ENCODE assay signal across 8 mouse cellular contexts in the genomic region with DNA sequence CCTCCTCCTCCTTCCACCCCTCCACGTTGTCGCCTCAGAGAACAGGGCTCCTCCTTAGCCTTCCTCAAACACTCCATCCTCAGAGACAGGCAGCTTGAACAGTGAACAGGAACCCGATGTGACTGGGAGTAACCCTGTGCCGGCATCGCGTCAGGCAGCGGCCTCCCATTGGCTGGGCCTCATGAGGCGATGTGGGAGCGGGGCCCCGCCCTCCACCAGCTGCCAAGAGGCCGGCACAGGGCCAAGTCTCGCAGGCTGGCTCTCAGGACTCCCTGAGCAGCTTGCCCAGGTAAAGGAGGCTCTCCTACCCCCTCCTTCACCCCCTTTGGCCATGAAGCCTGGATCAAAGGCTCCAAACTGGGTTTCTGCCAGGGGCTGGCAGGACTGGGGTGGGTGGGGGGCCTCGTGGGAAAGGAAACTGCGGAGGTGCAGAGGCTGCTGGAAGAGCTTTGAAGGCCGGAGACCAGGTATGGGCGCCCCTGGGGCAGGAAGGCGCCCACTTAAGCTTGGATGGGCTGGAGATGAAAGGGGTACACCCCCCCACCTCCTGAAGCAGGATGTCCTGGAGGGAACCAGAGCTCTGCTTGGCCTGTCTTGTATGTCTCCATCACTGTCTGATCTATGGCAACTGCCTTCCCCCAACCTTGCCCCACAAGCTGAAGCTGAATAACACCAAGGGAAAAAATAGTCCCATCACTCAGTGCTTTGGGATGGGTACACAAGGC. TPM values are rescaled to one million over a fixed set of nuclear protein-coding genes. Genes with fewer than 3 reads are reported as not detected.
A peak's percentile ranks its signal among the peaks of the same experiment; 100 is the strongest.
DNase-seq lines count a peak whose midpoint lies in the region; ATAC-seq and TF ChIP-seq lines count a peak whose summit lies in the region.

No protein-coding gene starts in this region.

- H3K9ac ChIP-seq in ES-E14 (ENCODE audit: insufficient read depth, low read depth, low read length, poor library complexity, severe bottlenecking) = no peak overlapping the region
- peak overlapping the region; percentile 55 for H3K9ac ChIP-seq in forebrain, embryonic 16.5 days (replicated peaks; ENCODE audit: low read depth, low read length)
- no peak overlapping the region for H3K9ac ChIP-seq in lung, embryonic 14.5 days

- H3K27me3 ChIP-seq in forebrain, embryonic 16.5 days (replicated peaks; ENCODE audit: control insufficient read depth, insufficient read depth, low read length) = no peaks in the 10 kb centered on the region
- H3K27me3 ChIP-seq in lung, embryonic 14.5 days (ENCODE audit: insufficient read depth, low read length) = peaks cover 28% of the 10 kb centered on the region

- in situ Hi-C loops in ES-E14 (cut with MboI; ENCODE audit: low sequenced_read_pairs in 2 of 2, unreplicated experiment in 2 of 2) = no loop called here

- WGBS in forebrain, embryonic 16.5 days = 4% methylated on average over 17 of the region's 17 CpGs
- 8% methylated on average over 17 of the region's 17 CpGs for WGBS in lung, embryonic 14.5 days

- no peak overlapping the region for H3K27ac ChIP-seq in ES-E14 (ENCODE audit: insufficient read depth, low read depth, low read length, poor library complexity, severe bottlenecking)
- peak overlapping the region; percentile 80 for H3K27ac ChIP-seq in forebrain, embryonic 16.5 days (ENCODE audit: low read length)
- no peak overlapping the region for H3K27ac ChIP-seq in lung, embryonic 14.5 days (ENCODE audit: low read depth)

- DNase-seq in ES-E14 (ENCODE audit: low read depth, low spot score) = peak; percentile 75
- DNase-seq in cerebellum, adult 18-20 months = peak; percentile 60 to 71
- DNase-seq in heart, postnatal 4 days = peak; percentile 90
- peak; percentile 88 to 90 for DNase-seq in layer of hippocampus, adult 8-10 months (ENCODE audit: low spot score in 2 of 2)
- DNase-seq in lung, embryonic 14.5 days = peak; percentile 93
- peak; percentile 87 for DNase-seq in testis, postnatal 14 days (ENCODE audit: low spot score)

- H3K4me1 ChIP-seq in ES-E14 (ENCODE audit: control insufficient read depth in 2 of 2, insufficient read depth in 2 of 2, low read length in 2 of 2, poor library complexity in 1 of 2) = peaks cover 0 to 10% of the 10 kb centered on the region in 2 experiments; a peak in 3 of 4 replicates
- H3K4me1 ChIP-seq in forebrain, embryonic 16.5 days (replicated peaks; ENCODE audit: control insufficient read depth, insufficient read depth, low read length) = peaks cover 33% of the 10 kb centered on the region
- peaks cover 14% of the 10 kb centered on the region for H3K4me1 ChIP-seq in lung, embryonic 14.5 days (ENCODE audit: insufficient read depth)

- H3K36me3 ChIP-seq in ES-E14 (ENCODE audit: control insufficient read depth, insufficient read depth, low read length, poor library complexity, severe bottlenecking) = no peaks in the 10 kb centered on the region
- no peaks in the 10 kb centered on the region for H3K36me3 ChIP-seq in forebrain, embryonic 16.5 days (ENCODE audit: control insufficient read depth, insufficient read depth)
- no peaks in the 10 kb centered on the region for H3K36me3 ChIP-seq in lung, embryonic 14.5 days (ENCODE audit: insufficient read depth)

- peak; percentile 95 for ATAC-seq in forebrain, embryonic 16.5 days
- ATAC-seq in lung, embryonic 14.5 days (ENCODE audit: insufficient read depth) = peak; percentile 96
- peak; percentile 84 for ATAC-seq in neutrophil, adult 5-6 weeks (ENCODE audit: extremely low read depth, insufficient number of reproducible peaks, low FRiP score, poor library complexity, severe bottlenecking)

- no peaks in the 10 kb centered on the region for H3K9me3 ChIP-seq in ES-E14 (ENCODE audit: control insufficient read depth, insufficient read depth, low read depth, low read length)
- H3K9me3 ChIP-seq in forebrain, embryonic 16.5 days (ENCODE audit: control insufficient read depth, low read length) = no peaks in the 10 kb centered on the region
- H3K9me3 ChIP-seq in lung, embryonic 14.5 days (ENCODE audit: low read depth, low read length) = no peaks in the 10 kb centered on the region

- H3K4me3 ChIP-seq in ES-E14 (ENCODE audit: insufficient read depth in 1 of 2, low read depth in 1 of 2, low read length in 2 of 2, poor library complexity in 1 of 2, severe bottlenecking in 1 of 2) = peak overlapping the region in 1 of 2 experiments; percentile 7; a peak in 1 of 4 replicates
- peak overlapping the region; percentile 28 for H3K4me3 ChIP-seq in forebrain, embryonic 16.5 days (replicated peaks; ENCODE audit: low read length)
- no peak overlapping the region for H3K4me3 ChIP-seq in lung, embryonic 14.5 days (ENCODE audit: low read depth, low read length)

- no peak for TF ChIP-seq CTCF in lung, embryonic 14.5 days (IDR thresholded peaks at IDR 0.05; ENCODE audit: low read depth)

- peak overlapping the region; percentile 44 for H3K4me2 ChIP-seq in forebrain, embryonic 16.5 days (ENCODE audit: low read length)
- peak overlapping the region; percentile 50 for H3K4me2 ChIP-seq in lung, embryonic 14.5 days

TF ChIP-seq in ES-E14, 5 proteins besides CTCF, POLR2A, EP300 and RAD21:
- no peak for TF ChIP-seq ZC3H11A (IDR thresholded peaks at IDR 0.05; ENCODE audit: borderline replicate concordance, low read depth, low read length)
- no peak for TF ChIP-seq MAFK (IDR thresholded peaks at IDR 0.05; ENCODE audit: insufficient read depth, low read depth, low read length)
- TF ChIP-seq HCFC1 (IDR thresholded peaks at IDR 0.05; ENCODE audit: borderline replicate concordance, insufficient read depth, low read length) = no peak

RNA-seq across cellular contexts. Expression of gene Mfsd2a, which starts 5.4 kb away (rescaled TPM):
- total RNA-seq in ES-E14 (2012; rRNA removed) = 3.7 and 4.3 TPM in 2 replicates
- polyA plus RNA-seq in forebrain, embryonic 16.5 days (2015; fragmentation: Nextera tagmentation; extraction: Ambion mirVana) = 34.3 and 37.2 TPM in 2 replicates
- under 1 TPM; 0.14 to 0.20 TPM for total RNA-seq in heart, postnatal 4 days (2021)
- total RNA-seq in layer of hippocampus, adult 8-10 months (2022) = 10 to 100 TPM; 26.7 to 32.6 (median 30.9) TPM
- polyA plus RNA-seq in lung, embryonic 14.5 days (2014; fragmentation: Nextera tagmentation; extraction: Ambion mirVana) = 1.1 and 1.4 TPM in 2 replicates
- 0.58 and 0.86 TPM in 2 replicates for total RNA-seq in neutrophil, adult 5-6 weeks (2017)

RNA-seq across cellular contexts. Expression of gene Mycl, which starts 39.9 kb away (rescaled TPM):
- 6.8 and 7.3 TPM in 2 replicates for total RNA-seq in ES-E14 (2012; rRNA removed)
- polyA plus RNA-seq in forebrain, embryonic 16.5 days (2015; fragmentation: Nextera tagmentation; extraction: Ambion mirVana) = 71.6 and 85.9 TPM in 2 replicates
- under 1 TPM; 0.14 to 0.29 TPM for total RNA-seq in heart, postnatal 4 days (2021)
- total RNA-seq in layer of hippocampus, adult 8-10 months (2022) = 10 to 100 TPM; 25.0 to 29.0 (median 27.5) TPM
- 15.2 and 16.5 TPM in 2 replicates for polyA plus RNA-seq in lung, embryonic 14.5 days (2014; fragmentation: Nextera tagmentation; extraction: Ambion mirVana)
- total RNA-seq in neutrophil, adult 5-6 weeks (2017) = 0.37 and 0.70 TPM in 2 replicates
